Mouse (Mus musculus) liver, postnatal 0 days (tissue): ENCODE data around the gene Gm49337.

ENCODE experiments used
- CTCF ChIP-seq: sonication (generic); IDR thresholded peaks from 2 replicates; pipeline ENCODE4 v1.5.1; 2016; ENCODE audit warnings: antibody characterized with exemption, low read depth
- EP300 ChIP-seq: IDR thresholded peaks from 2 replicates; pipeline ENCODE4 v1.6.1; 2016; ENCODE audit warnings: antibody characterized with exemption, low read depth, mild to moderate bottlenecking

DNA sequence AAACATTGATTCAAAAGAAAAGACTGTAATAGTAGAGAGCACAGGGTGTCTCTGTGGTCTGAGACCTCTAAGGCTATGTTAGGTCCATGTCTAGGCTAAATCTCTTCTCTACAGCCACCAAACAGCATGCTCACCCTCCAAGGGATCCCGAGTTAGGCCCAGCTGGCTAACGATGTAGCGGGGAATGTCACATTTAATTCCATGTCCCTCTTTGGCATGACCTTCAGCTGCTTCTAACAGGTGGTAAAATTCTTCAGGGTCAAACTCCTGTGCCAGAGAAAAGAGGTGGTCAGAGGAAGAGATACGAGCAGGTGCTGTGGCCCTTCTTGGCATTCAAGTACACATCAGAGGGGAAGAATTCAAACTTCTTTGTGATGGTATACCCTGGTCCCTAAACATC lies 144.4 kb downstream of the Gm49337 start:
- TF ChIP-seq CTCF (no peak), EP300 (no peak)
